Mouse (Mus musculus) layer of hippocampus, adult 9-11 months (tissue): ENCODE results near the gene H2al1c.
"Not testable (repeated sequence)": the region's sequence is repeated elsewhere in the genome, so short reads cannot be mapped to it uniquely, and the experiment has no call there.

Experiments
- DNase-seq: peaks from one replicate; pipeline ENCODE4 v3.0.0; 2022

H2al1c gene

GRCm38 (mm10) chrX:11305355-11305754, at the start of gene H2al1c:
H2al1c (plus strand) TSS chrX:11305655.
- DNase-seq: not testable (repeated sequence)

GRCm38 (mm10) chrX:11264918-11265317, 40.5 kb upstream of the H2al1c start:
- no peak for DNase-seq

GRCm38 (mm10) chrX:11267791-11268190, 37.7 kb upstream of the H2al1c start:
- no peak for DNase-seq

GRCm38 (mm10) chrX:11269074-11269473, 36.4 kb upstream of the H2al1c start:
- DNase-seq: peak; percentile 14

GRCm38 (mm10) chrX:11273190-11273589, 32.3 kb upstream of the H2al1c start:
- no peak for DNase-seq

- DNase-seq: no peak
These were observed 28.4 kb upstream of the H2al1c start for GRCm38 (mm10) chrX:11277083-11277482.

GRCm38 (mm10) chrX:11280741-11281140, 24.7 kb upstream of the H2al1c start:
- no peak for DNase-seq

GRCm38 (mm10) chrX:11288306-11288882, 17.1 kb upstream of the H2al1c start:
- DNase-seq: no peak

GRCm38 (mm10) chrX:11289244-11289643, 16.2 kb upstream of the H2al1c start:
- DNase-seq: no peak

- DNase-seq: not testable (repeated sequence)
These were observed 6.5 kb upstream of the H2al1c start, which contains the start of gene H2al1a for GRCm38 (mm10) chrX:11298957-11299356. H2al1a (plus strand) TSS chrX:11299257.

- DNase-seq: not testable (repeated sequence)
These were observed 3.3 kb upstream of the H2al1c start, which contains the start of gene H2al1b for GRCm38 (mm10) chrX:11302132-11302531. H2al1b (plus strand) TSS chrX:11302432.

GRCm38 (mm10) chrX:11308524-11308923, 3.1 kb downstream of the H2al1c start, which contains the start of gene H2al1d:
H2al1d (plus strand) TSS chrX:11308824.
- not testable (repeated sequence) for DNase-seq

- not testable (repeated sequence) for DNase-seq
These were observed 6.2 kb downstream of the H2al1c start, which contains the start of gene H2al1e for GRCm38 (mm10) chrX:11311634-11312033. H2al1e (plus strand) TSS chrX:11311934.

GRCm38 (mm10) chrX:11314858-11315257, 9.4 kb downstream of the H2al1c start, which contains the start of gene H2al1f:
H2al1f (plus strand) TSS chrX:11315158.
- DNase-seq: not testable (repeated sequence)

- not testable (repeated sequence) for DNase-seq
These were observed 12.5 kb downstream of the H2al1c start, which contains the start of gene H2al1g for GRCm38 (mm10) chrX:11317956-11318355. H2al1g (plus strand) TSS chrX:11318256.

- DNase-seq: not testable (repeated sequence)
These were observed 15.7 kb downstream of the H2al1c start, which contains the start of gene H2al1h for GRCm38 (mm10) chrX:11321192-11321591. H2al1h (plus strand) TSS chrX:11321492.

- not testable (repeated sequence) for DNase-seq
These were observed 18.9 kb downstream of the H2al1c start, which contains the start of gene H2al1i for GRCm38 (mm10) chrX:11324359-11324758. H2al1i (plus strand) TSS chrX:11324659.

- not testable (repeated sequence) for DNase-seq
These were observed 22.1 kb downstream of the H2al1c start, which contains the start of gene H2al1j for GRCm38 (mm10) chrX:11327522-11327921. H2al1j (plus strand) TSS chrX:11327822.

- DNase-seq: no peak
These were observed 40.3 kb downstream of the H2al1c start for GRCm38 (mm10) chrX:11345762-11346161.

- no peak for DNase-seq
These were observed 41.3 kb downstream of the H2al1c start for GRCm38 (mm10) chrX:11346756-11347155.
